Mouse (Mus musculus) CH12.LX (cell line): ENCODE results near the gene Bag2. TPM values are rescaled to one million over a fixed set of nuclear protein-coding genes. Genes with fewer than 3 reads are reported as not detected.
A peak's percentile ranks its signal among the peaks of the same experiment; 100 is the strongest.

ENCODE experiments used
- DNase-seq: peaks from one replicate; pipeline ENCODE4 v3.0.0-alpha.2; 2013; ENCODE audit errors: extremely low read depth
- H3K27ac ChIP-seq: 2 replicates; pipeline ENCODE4 v1.5.1; 2012; ENCODE audit warnings: low read depth, mild to moderate bottlenecking, control low read depth, moderate library complexity; ENCODE audit not compliant: insufficient read depth
- H3K27me3 ChIP-seq: replicated peaks from 2 replicates; pipeline ENCODE3; 2012; ENCODE audit warnings: inconsistent platforms
- H3K36me3 ChIP-seq, 2 experiments: replicated peaks in 1 of 2; 2 replicates each; pipeline versions ENCODE3 to v1.6.1; 2012; ENCODE audit warnings: inconsistent platforms in 1 of 2, low read length in 1 of 2, mild to moderate bottlenecking in 1 of 2, mixed read lengths in 1 of 2, moderate library complexity in 1 of 2; ENCODE audit not compliant: control insufficient read depth in 1 of 2, insufficient read depth in 1 of 2
- H3K4me1 ChIP-seq, 2 experiments: 2 replicates each; pipeline ENCODE4 v1.6.1; 2012; ENCODE audit warnings: inconsistent platforms in 1 of 2, moderate library complexity in 1 of 2; ENCODE audit not compliant: insufficient read depth in 2 of 2, control insufficient read depth in 1 of 2
- H3K4me2 ChIP-seq: 2 replicates; pipeline ENCODE4 v1.6.1; 2012; ENCODE audit warnings: low read depth, mild to moderate bottlenecking, control low read depth; ENCODE audit not compliant: poor library complexity, insufficient read depth, severe bottlenecking
- H3K4me3 ChIP-seq, 3 experiments: fragments of 150-350 bp in 1 of 3; sonication (generic) in 1 of 3; replicated peaks in 1 of 3; 2 replicates each; pipeline versions ENCODE3 to v1.5.1; 2011 to 2012; ENCODE audit warnings: low read depth in 2 of 3, low read length in 2 of 3, mild to moderate bottlenecking in 2 of 3, moderate library complexity in 2 of 3, control low read depth in 1 of 3, improper control_type of control experiment in 1 of 3, inconsistent platforms in 1 of 3, mixed read lengths in 1 of 3; ENCODE audit not compliant: poor library complexity in 1 of 3
- H3K79me2 ChIP-seq: replicated peaks from 2 replicates; pipeline ENCODE4 v1.6.1; 2012; ENCODE audit warnings: mild to moderate bottlenecking, moderate library complexity; ENCODE audit not compliant: control insufficient read depth, poor library complexity, insufficient read depth, severe bottlenecking; ENCODE audit errors: extremely low read depth
- H3K9ac ChIP-seq: 2 replicates; pipeline ENCODE4 v1.6.1; 2012; ENCODE audit warnings: low read depth, mild to moderate bottlenecking, control low read depth, moderate library complexity; ENCODE audit not compliant: insufficient read depth
- H3K9me3 ChIP-seq: replicated peaks from 2 replicates; pipeline ENCODE3; 2012; ENCODE audit warnings: low read length, inconsistent platforms, mixed read lengths
- BHLHE40 ChIP-seq: IDR thresholded peaks from 2 replicates; pipeline ENCODE4 v1.6.1; 2011; ENCODE audit warnings: mild to moderate bottlenecking, low read depth, low read length, improper control_type of control experiment
- CHD1 ChIP-seq: IDR thresholded peaks from 2 replicates; pipeline ENCODE4 v1.6.1; 2012; ENCODE audit warnings: low read depth, low read length, improper control_type of control experiment, inconsistent platforms
- CTCF ChIP-seq, 2 experiments: IDR thresholded peaks in 1 of 2; conservative IDR thresholded peaks in 1 of 2; 2 replicates each; pipeline ENCODE4 v1.5.1; 2011 to 2012; ENCODE audit warnings: low read depth in 2 of 2, low read length in 2 of 2, improper control_type of control experiment in 1 of 2, inconsistent platforms in 1 of 2, mild to moderate bottlenecking in 1 of 2, moderate library complexity in 1 of 2
- ELF1 ChIP-seq: IDR thresholded peaks from 2 replicates; pipeline ENCODE4 v1.6.1; 2014; ENCODE audit warnings: low read depth, mild to moderate bottlenecking, inconsistent platforms, low read length, improper control_type of control experiment
- EP300 ChIP-seq: IDR thresholded peaks from 2 replicates; pipeline ENCODE4 v1.6.1; 2011; ENCODE audit warnings: low read length, improper control_type of control experiment
- ETS1 ChIP-seq: conservative IDR thresholded peaks from 2 replicates; pipeline ENCODE4 v1.6.1; 2012; ENCODE audit warnings: low read depth, mild to moderate bottlenecking, inconsistent platforms, low read length, improper control_type of control experiment, moderate library complexity
- GABPA ChIP-seq: IDR thresholded peaks from 2 replicates; pipeline ENCODE4 v1.6.1; 2012; ENCODE audit warnings: low read depth, low read length, improper control_type of control experiment, inconsistent platforms; ENCODE audit not compliant: insufficient replicate concordance
- IRF4 ChIP-seq: IDR thresholded peaks from 2 replicates; pipeline ENCODE4 v1.6.1; 2014; ENCODE audit warnings: low read depth, mild to moderate bottlenecking, inconsistent platforms, low read length, improper control_type of control experiment
- JUN ChIP-seq: IDR thresholded peaks from 2 replicates; pipeline ENCODE4 v1.6.1; 2011; ENCODE audit warnings: low read depth, mild to moderate bottlenecking, low read length, improper control_type of control experiment, moderate library complexity; ENCODE audit not compliant: insufficient read depth
- JUND ChIP-seq: conservative IDR thresholded peaks from 2 replicates; pipeline ENCODE4 v1.6.1; 2011; ENCODE audit warnings: low read depth, low read length, improper control_type of control experiment
- MAFK ChIP-seq: IDR thresholded peaks from 2 replicates; pipeline ENCODE4 v1.6.1; 2011; ENCODE audit warnings: low read length, improper control_type of control experiment; ENCODE audit not compliant: insufficient replicate concordance
- MEF2A ChIP-seq: IDR thresholded peaks from 2 replicates; pipeline ENCODE4 v1.6.1; 2014; ENCODE audit warnings: low read depth, mild to moderate bottlenecking, inconsistent platforms, low read length, improper control_type of control experiment, borderline replicate concordance
- RAD21 ChIP-seq: IDR thresholded peaks from 2 replicates; pipeline ENCODE4 v1.6.1; 2011; ENCODE audit warnings: low read depth, mild to moderate bottlenecking, low read length, improper control_type of control experiment, moderate library complexity
- RCOR1 ChIP-seq: conservative IDR thresholded peaks from 2 replicates; pipeline ENCODE4 v1.6.1; 2012; ENCODE audit warnings: low read depth, mild to moderate bottlenecking, inconsistent platforms, low read length, improper control_type of control experiment
- TBP ChIP-seq: conservative IDR thresholded peaks from 2 replicates; pipeline ENCODE4 v1.6.1; 2011; ENCODE audit warnings: low read depth, low read length, improper control_type of control experiment
- TCF12 ChIP-seq: IDR thresholded peaks from 2 replicates; pipeline ENCODE4 v1.6.1; 2014; ENCODE audit warnings: low read depth, mild to moderate bottlenecking, inconsistent platforms, low read length, improper control_type of control experiment
- USF2 ChIP-seq: conservative IDR thresholded peaks from 2 replicates; pipeline ENCODE4 v1.6.1; 2011; ENCODE audit warnings: low read depth, low read length, improper control_type of control experiment
- dilution Hi-C: fragments of 300-500 bp; cut with MboI; formaldehyde crosslinking; loops from 2 replicates; pipeline ENCODE4 v1.14.3; 2020; ENCODE audit warnings: low sequenced_read_pairs; ENCODE audit not compliant: extremely low pct_unique_long_range_greater_than_20kb, extremely low pct_ligation_motif_present
- in situ Hi-C: fragments of 300-500 bp; cut with MboI; formaldehyde crosslinking; loops from 3 replicates; pipeline ENCODE4 v1.14.3; 2019; ENCODE audit warnings: low sequenced_read_pairs, low pct_ligation_motif_present, low pct_unique_long_range_greater_than_20kb, mixed read lengths
- polyA plus RNA-seq: library from polyadenylated mRNA; unstranded; fragments of >175 nt; gene quantifications from 2 replicates; pipeline ENCODE4 v1.2.1, GENCODE M21; 2012; ENCODE audit warnings: low read depth; ENCODE audit not compliant: insufficient read length
- total RNA-seq, 2 experiments: library from RNA; depleted of rRNA; stranded (reverse); fragments of 300-350 nt in 1 of 2; fragments of >200 nt in 1 of 2; gene quantifications; 2 replicates each; pipeline ENCODE4 v1.2.3; 2012 to 2014

The Bag2 gene
- total and polyA plus RNA-seq, 3 experiments = 51.1 to 73.5 (median 62.1) TPM

DNA sequence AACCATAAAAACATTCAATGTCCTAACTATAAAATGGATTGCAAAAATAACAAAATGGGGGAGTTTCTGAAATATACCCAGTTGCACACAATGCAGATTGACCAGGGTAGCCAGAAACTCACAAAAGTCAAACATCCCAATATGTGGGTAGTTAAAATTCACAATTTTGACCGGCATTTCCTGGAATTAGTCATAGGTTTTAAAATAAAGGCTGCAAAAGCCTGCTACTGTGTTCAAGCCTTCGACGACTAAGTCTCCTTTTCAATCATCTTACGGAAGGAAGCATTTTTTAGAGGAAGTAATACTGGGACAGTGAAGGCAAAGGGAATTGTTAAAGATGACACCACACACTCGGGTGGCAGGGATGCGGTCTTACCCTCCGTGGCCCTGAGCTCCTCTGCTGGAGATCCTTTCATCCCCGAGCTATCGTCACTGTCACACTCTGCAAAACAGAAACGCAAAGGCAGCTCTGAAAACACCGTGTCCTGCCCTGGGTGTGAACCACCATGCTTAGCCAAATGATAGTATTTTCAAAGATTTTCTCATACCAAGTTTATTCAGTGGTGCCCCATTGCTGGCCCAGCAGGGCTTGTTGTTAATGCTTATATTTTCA lies 8.0 kb upstream of the Bag2 start:
- Histone ChIP-seq H3K9ac (no peak overlapping the region), H3K79me2 (no peaks in the 10 kb centered on the region), H3K4me3 (no peak overlapping the region), H3K27me3 (no peaks in the 10 kb centered on the region), H3K4me1 (peaks cover 5 to 38% of the 10 kb centered on the region in 2 experiments; a peak in 3 of 4 replicates), H3K27ac (peak overlapping the region; percentile 17; the same call in 1 of the 2 replicates), H3K9me3 (no peaks in the 10 kb centered on the region), H3K4me2 (peak overlapping the region; percentile 34; the same call in 1 of the 2 replicates)
- in situ Hi-C loops = no loop called here
- DNase-seq = peak; percentile 52
- dilution Hi-C loops = no loop called here
- peak; percentile 90 for TF ChIP-seq IRF4
- TF ChIP-seq MEF2A = peak; percentile 71
- TF ChIP-seq JUN = peak; percentile 54; the same call in 1 of the 2 replicates
- peak; percentile 77 for TF ChIP-seq EP300
- no peak for TF ChIP-seq MAFK
- no peak for TF ChIP-seq TBP
- no peak for TF ChIP-seq RAD21
- 0 out of 2 replicates have a peak, but pooled peaks have one; percentile 29 for TF ChIP-seq ETS1
- TF ChIP-seq JUND = peak; percentile 83
- TF ChIP-seq RCOR1 = peak; percentile 75; the same call in 1 of the 2 replicates
- 0 out of 2 replicates have a peak, but pooled peaks have one; percentile 28 for TF ChIP-seq BHLHE40
- TF ChIP-seq ELF1 = no peak
- TF ChIP-seq, all 38 proteins: peak for 8
- H3K36me3 ChIP-seq = peaks cover 21 to 66% of the 10 kb centered on the region in 2 experiments

DNA sequence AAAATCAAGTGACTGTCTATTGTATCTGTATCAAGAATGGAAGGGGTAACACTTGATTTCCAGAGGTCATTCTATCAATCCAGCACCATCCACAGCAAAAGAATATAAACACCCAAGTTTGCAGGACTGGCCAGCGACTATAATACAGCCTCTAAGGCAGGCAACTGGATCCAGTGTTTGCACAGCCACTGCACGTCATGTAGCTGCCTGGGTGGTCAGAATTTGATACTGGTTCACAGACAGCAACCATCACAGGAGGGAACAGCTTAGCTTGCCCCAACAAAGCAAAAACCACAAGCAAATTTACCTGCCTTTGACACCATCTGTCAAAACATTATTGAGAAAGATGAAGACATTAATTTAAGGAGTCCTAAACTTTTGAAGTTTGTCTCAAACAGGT lies 6.2 kb upstream of the Bag2 start:
- Histone ChIP-seq H3K4me1 (peaks cover 5 to 30% of the 10 kb centered on the region in 2 experiments; a peak in 3 of 4 replicates), H3K79me2 (no peaks in the 10 kb centered on the region), H3K9me3 (no peaks in the 10 kb centered on the region), H3K4me3 (no peak overlapping the region), H3K36me3 (peaks cover 9 to 56% of the 10 kb centered on the region in 2 experiments), H3K27ac (no peak overlapping the region), H3K4me2 (no peak overlapping the region), H3K9ac (no peak overlapping the region), H3K27me3 (no peaks in the 10 kb centered on the region)
- in situ Hi-C loops = no loop called here
- no peak for DNase-seq
- no peak for TF ChIP-seq MEF2A
- no peak for TF ChIP-seq USF2
- no peak for TF ChIP-seq TCF12
- TF ChIP-seq TBP = no peak
- TF ChIP-seq GABPA = no peak
- TF ChIP-seq CTCF (conservative IDR thresholded peaks at IDR 0.05 in 1 of 2, IDR thresholded peaks at IDR 0.05 in 1 of 2; ENCODE audit: low read depth in 2 of 2, low read length in 2 of 2) = no peak
- no peak for TF ChIP-seq BHLHE40
- no peak for TF ChIP-seq CHD1
- no peak for TF ChIP-seq RCOR1
- dilution Hi-C loops = no loop called here
